Mouse (Mus musculus): ENCODE data around the gene Hspb2.

DNA sequence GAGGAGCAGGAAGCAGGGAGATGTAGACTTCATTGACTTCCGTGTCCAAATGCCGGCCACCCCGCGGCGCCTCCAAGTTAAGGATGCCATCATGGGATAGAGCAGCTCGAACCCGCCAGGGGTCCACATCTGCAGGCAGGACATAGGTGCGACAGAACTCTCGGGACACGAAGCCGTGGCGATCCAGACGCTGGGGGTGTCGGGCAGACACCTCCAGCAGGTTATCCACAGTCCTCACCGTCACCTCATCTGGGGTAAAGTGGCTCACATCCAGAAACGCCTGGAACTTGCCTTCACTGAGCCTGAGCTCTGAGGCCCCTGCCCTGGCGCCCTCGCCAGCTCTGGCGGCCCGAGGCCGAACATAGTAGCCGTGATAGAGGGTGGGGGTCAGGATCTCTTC, 831 bp downstream of the Hspb2 start, which contains the start of gene Cryab:
- TF ChIP-seq POLR2A (IDR thresholded peaks at IDR 0.05; ENCODE audit: control insufficient read depth, extremely low read depth, insufficient read depth, low read length, poor library complexity): no peak
- no peak for TF ChIP-seq CTCF (IDR thresholded peaks at IDR 0.05; ENCODE audit: borderline replicate concordance, control insufficient read depth, extremely low read depth, insufficient read depth, low read length, poor library complexity)
